Mouse (Mus musculus) spleen, adult 2 months (tissue): ENCODE data around the gene Gins3.

Experiments
- CTCF ChIP-seq: fragments of 200-500 bp; IDR thresholded peaks from 2 replicates; pipeline ENCODE4 v1.5.1; 2011; ENCODE audit warnings: mild to moderate bottlenecking, inconsistent platforms; ENCODE audit not compliant: insufficient read depth, insufficient read length, insufficient replicate concordance; ENCODE audit errors: extremely low read depth
- POLR2A ChIP-seq: fragments of 200-500 bp; IDR thresholded peaks from 2 replicates; pipeline ENCODE4 v1.6.1; 2011; ENCODE audit warnings: low read depth, low read length, inconsistent platforms

DNA sequence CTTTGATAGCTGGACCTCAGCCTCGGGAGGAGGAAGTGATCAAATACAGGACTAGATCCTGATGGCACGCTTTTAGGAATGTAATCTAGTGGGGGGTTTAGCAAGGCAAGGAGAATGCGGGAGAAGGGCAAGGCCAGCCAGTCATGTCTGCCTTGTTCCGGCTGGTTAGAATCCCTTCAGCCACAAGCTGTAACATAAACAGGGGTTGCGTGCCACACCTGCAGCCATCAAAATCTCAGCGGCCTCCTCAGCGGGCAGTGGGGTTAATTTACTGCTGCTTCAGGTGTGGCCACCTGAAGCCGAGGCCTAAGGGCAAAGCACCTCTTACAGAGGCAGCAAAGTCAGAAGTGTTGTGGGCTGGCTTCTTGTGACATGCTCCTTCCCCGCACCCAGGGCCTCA lies 43.4 kb downstream of the Gins3 start, which contains the start of gene Ndrg4:
- no peak for TF ChIP-seq POLR2A
- TF ChIP-seq CTCF, result no peak
